22 mouse cellular contexts compared by ENCODE assay signal in genomic region chr9:101300441-101300935, GRCm38 (mm10).
"Had no signal": no experiment of that assay in that cellular context is flagged by ENCODE, and none has a peak within 500 bp of the region (broad histone marks: within the 10 kb centered on the region; RNA-seq: fewer than 3 reads in every experiment).

No protein-coding gene starts in this region.

- H3K27ac ChIP-seq: limb, embryonic 10.5 days; limb, embryonic 13.5 days; liver, embryonic 12.5 days; liver, embryonic 15.5 days; lung, embryonic 15.5 days; midbrain, embryonic 10.5 days; midbrain, embryonic 13.5 days; neural tube, embryonic 13.5 days; stomach, embryonic 15.5 days had no signal

- H3K4me2 ChIP-seq: limb, embryonic 13.5 days; liver, embryonic 12.5 days; liver, embryonic 15.5 days; lung, embryonic 15.5 days; midbrain, embryonic 13.5 days; neural tube, embryonic 13.5 days; stomach, embryonic 15.5 days had no signal

- H3K4me3 ChIP-seq: limb, embryonic 10.5 days; limb, embryonic 13.5 days; liver, embryonic 12.5 days; liver, embryonic 15.5 days; lung, embryonic 15.5 days; megakaryocyte, embryonic 14.5 days; midbrain, embryonic 10.5 days; midbrain, embryonic 13.5 days; myocyte; neural tube, embryonic 13.5 days; stomach, embryonic 15.5 days had no signal

- H3K27me3 ChIP-seq: limb, embryonic 13.5 days; liver, embryonic 12.5 days; liver, embryonic 15.5 days; lung, embryonic 15.5 days; megakaryocyte, embryonic 14.5 days; midbrain, embryonic 13.5 days; neural tube, embryonic 13.5 days; stomach, embryonic 15.5 days had no signal

- H3K36me3 ChIP-seq: limb, embryonic 10.5 days; limb, embryonic 13.5 days; liver, embryonic 12.5 days; liver, embryonic 15.5 days; lung, embryonic 15.5 days; midbrain, embryonic 10.5 days; midbrain, embryonic 13.5 days; neural tube, embryonic 13.5 days; stomach, embryonic 15.5 days had no signal

- H3K4me1 ChIP-seq: limb, embryonic 10.5 days; limb, embryonic 13.5 days; liver, embryonic 12.5 days; liver, embryonic 15.5 days; lung, embryonic 15.5 days; megakaryocyte, embryonic 14.5 days; midbrain, embryonic 10.5 days; midbrain, embryonic 13.5 days; neural tube, embryonic 13.5 days; stomach, embryonic 15.5 days had no signal

- H3K9me3 ChIP-seq: limb, embryonic 10.5 days; limb, embryonic 13.5 days; liver, embryonic 12.5 days; liver, embryonic 15.5 days; lung, embryonic 15.5 days; midbrain, embryonic 13.5 days; neural tube, embryonic 13.5 days; stomach, embryonic 15.5 days had no signal

- ATAC-seq: intestine, embryonic 16.5 days; liver, embryonic 12.5 days; midbrain, embryonic 13.5 days; midbrain, embryonic 16.5 days had no signal

- H3K9ac ChIP-seq: limb, embryonic 13.5 days; liver, embryonic 12.5 days; liver, embryonic 15.5 days; lung, embryonic 15.5 days; midbrain, embryonic 13.5 days; neural tube, embryonic 13.5 days; stomach, embryonic 15.5 days had no signal

- DNase-seq: layer of hippocampus, adult 9-11 months; liver; lung, adult 18-20 months; lung, postnatal 10 days; lung, postnatal 36 days; retina, postnatal 1 day; right cerebral cortex, postnatal 25 days; spleen, adult 18-20 months; thymus, postnatal 25 days had no signal
